Mouse (Mus musculus) adrenal gland, postnatal 10 days (tissue): ENCODE measurements around the gene Nfia. TPM values are rescaled to one million over a fixed set of nuclear protein-coding genes. Genes with fewer than 3 reads are reported as not detected.
A peak's percentile ranks its signal among the peaks of the same experiment; 100 is the strongest.

Experiments
- DNase-seq: peaks from one replicate; pipeline ENCODE4 v3.0.0; 2021; ENCODE audit warnings: mixed read lengths
- total RNA-seq, 2 experiments: library from RNA; stranded (reverse); gene quantifications; 2 replicates each; pipeline ENCODE4 v1.2.3; 2021

The Nfia gene
- total RNA-seq, 2 experiments from 2014 or later = 212 to 228 TPM

DNA sequence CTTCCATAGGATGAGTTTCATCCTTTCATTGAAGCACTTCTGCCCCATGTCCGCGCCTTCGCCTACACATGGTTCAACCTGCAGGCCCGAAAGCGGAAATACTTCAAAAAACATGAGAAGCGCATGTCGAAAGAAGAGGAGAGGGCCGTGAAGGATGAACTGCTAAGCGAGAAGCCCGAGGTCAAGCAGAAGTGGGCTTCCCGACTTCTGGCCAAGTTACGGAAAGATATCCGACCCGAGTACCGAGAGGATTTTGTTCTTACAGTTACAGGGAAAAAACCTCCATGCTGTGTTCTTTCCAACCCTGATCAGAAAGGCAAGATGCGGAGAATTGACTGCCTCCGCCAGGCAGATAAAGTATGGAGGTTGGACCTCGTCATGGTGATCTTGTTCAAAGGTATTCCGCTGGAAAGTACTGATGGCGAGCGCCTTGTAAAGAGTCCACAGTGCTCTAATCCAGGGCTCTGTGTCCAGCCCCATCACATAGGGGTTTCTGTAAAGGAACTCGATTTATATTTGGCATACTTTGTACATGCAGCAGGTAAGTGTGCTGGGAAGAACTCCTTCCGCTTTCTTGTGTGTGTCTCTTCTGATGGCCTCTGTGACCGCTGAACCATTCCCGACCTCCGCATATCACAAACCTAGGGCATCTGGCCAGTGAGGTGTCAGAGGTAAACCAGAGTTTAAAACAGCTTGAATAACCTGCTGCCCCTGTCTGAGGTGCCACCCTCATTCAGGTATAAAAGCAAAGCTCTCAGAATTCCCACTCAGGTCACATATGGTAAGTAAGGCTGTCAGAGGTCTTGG is 10.7 kb downstream of the Nfia start:
- DNase-seq = no peak

DNA sequence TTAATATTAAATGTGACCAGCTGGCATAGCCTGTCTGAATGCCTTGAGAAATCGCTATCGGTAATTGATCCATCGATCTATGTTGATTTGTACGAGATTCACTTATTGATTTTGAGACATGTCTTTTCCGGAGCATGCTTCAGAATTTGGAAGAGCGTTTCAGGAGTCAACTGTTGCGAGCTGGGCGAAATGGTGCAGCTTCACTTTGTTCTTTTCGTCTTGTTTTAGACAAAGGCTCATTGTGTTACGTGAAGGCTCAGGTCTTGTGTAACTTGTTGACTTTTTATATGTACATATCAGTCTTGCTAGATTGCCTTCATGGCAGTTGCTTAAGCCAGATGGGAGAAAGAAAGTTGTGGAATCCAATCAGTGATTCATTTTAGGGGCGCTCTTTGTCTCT is 11.7 kb downstream of the Nfia start:
- no peak for DNase-seq

DNA sequence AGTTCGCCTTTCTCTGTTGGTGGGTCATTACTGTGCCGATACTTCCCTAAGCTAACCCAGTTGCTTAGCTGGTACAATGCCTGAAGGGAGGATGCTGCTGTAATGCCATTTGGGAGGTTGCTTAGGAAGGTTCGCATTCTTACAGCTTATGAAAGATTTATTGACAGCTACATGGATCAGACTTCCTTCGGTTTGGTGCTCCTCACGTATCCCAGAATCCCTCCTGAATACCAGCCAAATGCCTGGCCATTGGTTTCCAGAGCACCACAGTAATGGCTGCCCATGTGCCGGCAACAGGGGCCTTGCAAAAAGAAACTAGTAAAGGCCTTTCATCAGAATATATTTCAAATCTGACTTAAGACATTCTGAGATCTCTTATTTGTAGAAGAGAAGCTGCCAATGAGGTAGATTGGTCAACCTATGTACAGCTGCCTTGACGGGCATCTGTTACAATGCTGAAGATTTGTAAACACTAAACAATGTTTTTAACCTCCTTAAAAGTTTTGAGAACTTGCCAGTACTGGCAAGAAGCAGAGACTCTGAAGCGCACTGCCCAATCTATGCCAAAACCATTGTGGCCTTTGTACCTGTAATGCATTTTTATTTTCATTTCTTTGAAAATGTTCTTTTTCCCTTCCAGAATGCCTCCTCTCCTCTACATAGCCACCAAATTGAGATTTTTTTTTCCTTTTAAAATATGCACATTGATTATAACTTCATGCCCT is 13.2 kb downstream of the Nfia start:
- no peak for DNase-seq

DNA sequence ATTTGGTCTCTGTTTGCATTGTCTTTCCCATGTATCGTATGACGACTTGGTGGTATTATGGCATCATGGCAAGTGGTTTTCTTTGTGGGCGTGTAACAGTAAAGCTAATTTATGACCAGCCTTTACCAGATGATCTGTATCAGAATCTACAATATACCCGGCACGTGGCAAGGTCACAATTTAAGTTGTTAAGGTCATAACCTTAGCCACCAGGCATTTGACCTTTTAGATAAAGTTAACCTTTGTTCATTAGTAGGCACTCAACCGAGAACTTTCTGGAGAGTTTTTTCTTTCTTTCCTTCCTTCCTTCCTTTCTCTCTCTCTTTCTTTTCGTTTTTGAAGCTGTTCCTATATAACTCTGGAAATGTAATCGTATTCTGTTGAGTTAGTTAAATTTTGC is 14.0 kb downstream of the Nfia start:
- DNase-seq = no peak

DNA sequence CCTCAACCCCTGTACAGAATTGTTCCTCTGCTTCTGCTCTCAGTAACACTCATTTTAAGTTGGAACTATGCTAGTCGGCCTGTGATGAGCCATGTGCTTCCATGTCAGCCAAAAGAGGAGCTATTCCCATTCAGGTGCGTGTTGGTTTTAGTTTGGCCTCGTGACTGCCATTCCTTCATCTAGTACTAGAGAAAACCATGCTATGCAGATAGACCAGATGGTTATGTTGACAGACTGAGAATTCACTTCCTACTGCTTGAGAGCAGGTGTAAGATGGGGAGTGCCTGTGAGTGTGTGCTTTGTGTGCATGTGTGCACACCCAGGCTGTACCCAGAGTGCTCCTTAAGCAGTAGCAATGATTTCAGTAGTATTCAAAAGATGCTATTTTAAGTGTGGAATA is 15.0 kb downstream of the Nfia start:
- no peak for DNase-seq

DNA sequence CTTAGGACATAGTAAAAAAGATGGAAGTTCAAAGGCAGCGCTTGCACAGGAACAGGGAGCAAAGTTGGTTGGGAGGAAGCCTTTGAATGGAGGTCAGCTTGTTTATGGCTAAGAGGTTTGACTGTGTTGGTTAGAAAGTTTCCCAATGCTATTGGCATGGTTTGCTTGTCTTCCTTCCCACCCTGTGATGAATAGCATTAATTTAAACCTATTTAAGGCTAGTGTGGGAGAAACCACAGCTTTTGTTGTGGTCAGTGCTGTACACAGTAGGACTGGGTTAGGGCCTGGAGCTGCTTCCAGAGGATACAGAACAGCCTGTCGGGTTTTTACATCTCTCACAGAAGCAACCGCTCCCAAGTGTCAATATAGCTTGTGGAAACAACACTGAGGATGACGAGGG is 16.0 kb downstream of the Nfia start:
- DNase-seq = no peak

DNA sequence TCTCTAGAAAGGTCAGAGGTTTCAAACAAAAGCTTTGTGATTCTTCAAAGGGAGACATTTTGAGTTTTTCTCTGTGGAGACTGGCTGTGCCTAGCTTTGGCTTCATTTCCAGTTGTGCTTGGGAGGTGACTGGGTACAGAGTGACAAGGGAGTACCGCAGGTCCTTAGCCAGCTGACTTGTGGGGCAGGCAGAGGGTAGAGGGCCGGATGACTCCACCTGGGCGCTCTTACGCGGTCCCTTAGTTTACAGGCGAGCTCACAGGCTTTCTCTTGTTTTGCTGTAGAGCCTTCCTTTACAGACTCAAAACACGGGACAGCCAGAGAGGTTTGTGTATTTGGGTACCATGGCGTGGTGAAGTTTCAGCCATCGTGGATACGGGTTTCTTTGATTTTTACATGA is 21.4 kb downstream of the Nfia start:
- DNase-seq = no peak

DNA sequence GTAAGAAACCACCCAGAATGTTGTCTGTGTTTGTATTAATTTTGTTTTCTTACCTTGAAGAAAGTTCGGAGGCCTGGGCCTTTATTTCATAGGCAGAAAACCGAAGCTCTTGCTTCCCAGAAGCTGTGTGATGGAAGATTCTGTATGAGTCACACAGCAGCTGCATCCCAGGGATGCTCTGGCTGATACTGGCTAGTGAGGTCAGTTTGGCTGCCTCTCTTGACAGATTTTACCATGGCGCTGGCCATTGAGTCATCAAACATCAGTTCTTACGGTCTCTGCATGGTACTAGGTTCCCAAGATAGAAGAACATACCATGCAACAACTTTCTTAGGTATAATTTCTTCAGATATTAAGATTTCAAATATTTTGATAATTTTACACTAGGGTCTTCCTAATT is 22.3 kb downstream of the Nfia start:
- DNase-seq = no peak

DNA sequence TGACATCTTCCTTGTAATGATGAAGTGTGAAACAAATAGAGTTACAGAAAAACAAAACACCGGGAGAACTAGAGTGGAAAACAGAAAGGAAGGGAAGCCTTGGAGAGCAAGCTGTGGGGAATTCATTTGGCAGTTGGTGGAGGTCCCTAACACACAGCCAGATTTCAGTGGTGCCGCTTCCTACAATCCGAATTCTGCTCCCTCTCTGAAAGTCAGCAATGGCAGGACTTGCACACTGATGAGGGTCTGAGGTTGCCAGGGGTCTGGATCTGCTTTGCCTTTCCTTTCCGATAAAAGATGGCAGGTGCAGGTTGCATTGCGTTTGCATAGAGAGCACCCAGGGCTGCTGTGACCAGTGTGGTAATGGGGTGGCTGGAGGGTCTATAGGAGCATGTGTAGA is 23.4 kb downstream of the Nfia start:
- no peak for DNase-seq

DNA sequence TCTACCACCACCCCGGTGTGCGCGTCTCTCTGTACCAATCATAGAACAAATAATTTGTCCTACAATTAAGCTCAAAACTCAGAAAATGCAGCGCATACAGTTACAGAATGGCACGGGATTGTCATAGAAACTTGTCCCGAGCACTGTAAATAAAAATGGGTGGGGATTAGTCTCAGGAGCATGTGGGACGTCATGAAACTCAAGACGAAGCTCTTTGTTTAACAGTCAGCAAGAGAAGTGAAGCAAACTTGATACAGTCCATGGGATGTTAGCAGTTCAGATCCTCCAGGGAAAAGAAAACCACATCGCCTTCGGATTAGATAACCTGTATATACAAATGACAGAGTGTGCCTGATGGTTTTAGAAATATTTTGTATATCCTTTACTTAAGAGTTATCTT is 24.0 kb downstream of the Nfia start:
- DNase-seq = no peak

DNA sequence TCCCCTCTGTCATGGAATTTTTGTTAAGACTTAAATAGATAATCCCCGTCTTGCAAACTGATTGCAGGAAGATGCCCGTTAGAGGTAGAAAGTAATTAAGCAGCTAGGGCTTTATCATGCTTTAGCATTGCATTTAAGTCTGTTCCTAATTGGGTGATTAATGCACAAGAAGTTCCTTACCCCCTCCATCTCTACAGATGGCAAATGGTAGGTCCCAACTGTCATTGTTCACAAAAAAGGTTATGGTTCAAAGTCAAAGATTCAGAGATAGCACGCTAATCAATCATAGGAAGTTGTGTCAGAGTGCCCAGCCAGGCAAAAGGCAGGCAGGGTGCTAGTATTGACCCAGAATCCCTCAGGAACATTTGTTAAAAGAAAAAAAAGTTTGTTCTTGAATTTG is 31.3 kb downstream of the Nfia start:
- no peak for DNase-seq

DNA sequence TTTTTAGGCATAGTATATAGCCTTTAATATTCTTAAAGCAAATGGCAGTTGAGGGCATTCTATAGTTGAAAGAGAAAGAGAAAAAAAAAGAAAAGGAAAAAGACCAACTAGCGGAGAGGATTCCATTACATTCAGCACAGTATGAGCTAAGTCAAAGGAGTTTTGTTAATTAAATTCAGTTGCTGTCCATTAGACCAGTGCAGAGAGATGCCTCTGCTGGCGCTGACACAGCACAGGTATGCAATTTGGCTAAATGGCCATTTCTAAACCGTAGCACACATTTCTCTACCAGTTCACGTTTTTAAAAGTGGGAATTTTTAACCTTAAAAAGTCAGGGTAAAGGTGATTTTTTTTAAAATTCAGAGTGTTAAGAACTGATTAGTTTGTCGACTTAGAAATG is 32.1 kb downstream of the Nfia start:
- no peak for DNase-seq

DNA sequence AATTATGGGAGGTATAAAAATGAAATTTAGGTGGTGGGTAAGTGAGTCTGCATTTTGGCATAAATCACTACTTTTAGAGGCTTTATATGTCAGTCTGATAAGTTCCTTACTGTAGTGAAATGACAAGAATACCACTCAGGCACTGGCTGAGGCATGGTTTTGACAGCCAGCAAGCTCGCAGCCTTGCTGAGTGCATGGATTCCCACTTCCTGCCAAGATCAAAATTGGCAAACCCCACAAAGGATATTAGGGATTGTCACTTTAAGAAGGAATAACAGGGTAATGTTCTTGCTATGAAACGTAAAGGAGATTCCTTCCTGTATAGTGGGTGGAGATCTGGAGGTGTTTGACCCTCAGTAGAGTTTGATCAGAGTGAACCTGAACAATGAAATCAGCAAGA is 32.7 kb downstream of the Nfia start:
- peak; percentile 28 for DNase-seq

DNA sequence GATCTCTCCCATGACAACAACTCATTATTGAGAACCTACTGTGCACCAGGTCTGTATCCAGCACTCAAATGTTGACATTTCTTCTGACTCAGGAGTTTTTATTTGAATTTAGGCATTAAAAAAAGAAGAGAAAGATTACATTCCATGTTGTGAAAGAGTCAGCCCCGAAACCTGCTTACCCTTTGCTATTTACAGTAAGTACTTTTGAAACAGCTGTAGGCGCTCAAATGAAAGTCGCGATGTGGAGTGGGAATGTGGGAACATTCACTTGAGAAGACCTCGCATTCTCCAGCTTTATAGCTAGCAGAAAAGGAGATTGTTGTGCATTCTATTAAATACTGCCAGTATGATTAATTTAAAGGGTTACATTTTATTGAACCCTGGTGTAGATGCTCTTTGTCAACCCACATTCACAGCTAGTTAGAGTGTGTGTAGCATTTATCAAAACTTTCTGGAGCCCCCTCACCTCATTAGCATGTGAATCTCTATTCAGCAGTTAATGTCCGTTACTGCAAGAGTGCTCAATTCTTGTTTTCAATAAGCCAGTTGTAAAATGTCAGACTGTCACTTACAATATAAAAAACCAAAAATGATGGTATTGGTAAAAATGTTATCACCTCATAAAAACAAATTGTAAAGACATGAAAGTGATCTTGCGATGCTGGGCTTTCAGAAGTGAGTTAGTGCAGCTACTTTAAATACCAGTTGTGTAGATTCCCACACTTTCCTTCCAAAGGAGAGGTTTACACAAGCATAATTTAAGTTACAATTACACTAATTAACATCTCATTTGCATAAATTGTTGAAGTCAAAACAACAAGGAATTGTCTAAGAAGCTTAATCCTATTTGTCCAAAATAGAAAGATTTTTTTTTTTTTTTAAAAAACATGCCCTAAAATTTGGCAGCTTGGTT is 33.6 kb downstream of the Nfia start:
- DNase-seq = no peak

DNA sequence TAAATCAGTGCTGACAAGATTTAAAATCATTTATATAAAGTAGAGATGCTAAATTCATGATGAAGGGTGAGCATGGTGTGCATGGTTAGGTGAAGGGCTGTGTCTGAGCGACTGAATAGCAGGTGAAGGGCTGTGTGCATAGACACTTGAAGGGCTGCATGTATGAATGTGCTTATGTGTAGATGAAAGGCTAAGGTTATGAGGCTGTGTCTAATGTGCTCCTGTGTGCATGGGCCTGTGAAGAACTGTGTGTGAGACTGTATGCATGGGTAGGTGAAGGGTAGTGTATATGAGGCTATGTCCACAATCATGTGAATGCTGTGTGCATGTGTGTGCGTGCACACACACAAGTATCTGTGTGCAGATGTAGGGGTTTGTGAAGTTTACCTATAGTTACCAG is 34.4 kb downstream of the Nfia start:
- no peak for DNase-seq

DNA sequence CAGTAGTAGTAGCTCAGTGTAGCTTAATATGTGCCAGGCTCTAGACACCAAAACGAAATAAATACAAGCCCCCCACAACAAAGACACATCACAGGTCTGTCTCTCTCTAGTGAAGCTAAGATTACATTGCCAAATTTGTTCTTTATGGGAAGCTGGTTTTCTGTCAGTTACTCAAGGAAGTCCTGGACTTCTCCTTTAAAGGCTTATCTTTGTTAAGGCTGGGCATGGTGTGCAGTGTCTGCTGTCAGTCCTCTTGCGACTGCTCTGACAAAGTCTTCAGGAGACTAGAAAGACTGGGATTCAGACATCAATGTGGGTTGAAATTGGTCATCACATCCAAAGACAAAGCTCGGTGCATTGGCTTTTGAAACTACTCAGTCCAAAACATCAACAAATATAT is 36.4 kb downstream of the Nfia start:
- no peak for DNase-seq

DNA sequence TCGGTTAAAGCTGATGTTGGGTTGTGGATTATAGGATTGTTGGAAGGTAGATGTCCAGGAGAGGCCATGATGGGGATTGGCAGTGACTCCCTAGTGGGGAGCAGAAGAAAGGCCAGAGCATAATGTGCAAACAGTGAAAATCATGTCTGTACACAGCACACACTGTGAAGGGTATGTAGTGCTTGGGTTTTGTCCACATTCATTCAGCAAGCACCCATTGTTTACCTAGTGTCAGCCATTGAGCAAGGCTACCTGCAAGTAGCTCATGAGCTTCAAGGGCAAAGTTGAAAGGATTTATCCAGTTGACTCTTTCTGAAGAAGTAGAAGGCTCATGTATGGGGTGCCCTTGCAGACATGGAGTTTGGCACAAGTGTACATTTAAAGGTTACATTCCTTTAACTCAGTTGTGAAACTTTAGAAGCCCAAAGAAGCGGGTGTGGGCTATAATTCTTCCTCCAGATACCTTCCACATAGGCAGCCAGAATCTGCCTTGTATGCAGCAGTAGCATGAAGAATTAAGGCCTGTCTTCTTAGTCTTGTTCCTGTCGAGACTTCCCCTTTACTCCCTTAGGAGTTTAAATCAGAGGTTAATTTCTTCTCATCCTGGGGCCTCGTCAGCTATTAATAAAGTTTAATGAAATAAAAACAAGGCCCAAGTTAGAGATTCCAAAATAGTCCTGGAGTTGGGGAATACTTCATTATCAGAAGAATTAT is 37.2 kb downstream of the Nfia start:
- DNase-seq = no peak

DNA sequence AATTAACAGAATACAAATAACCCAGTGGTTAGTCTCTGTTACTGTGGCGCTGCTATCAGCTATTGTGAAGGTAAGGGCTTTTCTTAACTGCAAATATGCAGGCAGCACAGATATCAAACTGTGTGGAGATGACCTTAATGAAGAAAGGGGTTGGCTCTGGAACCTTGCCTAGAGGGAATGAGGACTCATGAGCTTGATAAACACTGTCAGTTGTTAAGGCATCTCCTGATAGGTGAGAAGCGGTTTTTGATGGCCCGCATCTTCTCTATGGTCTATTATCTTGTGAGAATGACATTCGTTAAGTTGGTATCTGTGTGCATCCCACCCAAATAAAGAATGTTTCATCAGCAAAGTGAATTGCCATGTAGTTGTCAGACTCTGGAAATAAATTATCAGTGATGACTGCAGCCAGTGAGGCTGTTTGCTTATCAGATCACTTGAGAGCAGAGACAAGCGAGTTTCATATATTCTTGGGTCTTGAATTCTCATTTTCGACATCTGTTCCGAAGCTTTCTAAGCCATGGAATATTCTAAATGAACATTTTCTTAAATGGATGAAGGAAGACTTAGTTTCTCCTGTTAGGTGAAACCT is 37.9 kb downstream of the Nfia start:
- DNase-seq = no peak

DNA sequence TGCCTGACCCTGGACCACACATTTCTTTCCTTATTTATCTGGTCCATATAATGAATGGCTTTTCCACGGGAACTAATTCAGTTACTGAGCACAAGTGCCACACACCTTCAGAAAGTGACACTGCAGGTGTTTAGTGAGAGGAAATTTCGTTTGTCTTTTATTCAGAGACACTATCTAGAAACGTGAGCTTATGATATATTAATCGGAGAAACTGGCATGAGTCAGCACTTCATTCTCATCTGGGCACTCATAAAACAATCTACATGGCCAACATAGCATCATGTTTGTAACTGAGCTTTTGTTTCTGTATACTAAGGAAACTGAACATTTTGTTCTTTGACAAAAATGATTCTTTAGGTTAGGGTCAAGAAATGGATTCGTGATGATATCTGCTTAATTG is 40.5 kb downstream of the Nfia start:
- no peak for DNase-seq

DNA sequence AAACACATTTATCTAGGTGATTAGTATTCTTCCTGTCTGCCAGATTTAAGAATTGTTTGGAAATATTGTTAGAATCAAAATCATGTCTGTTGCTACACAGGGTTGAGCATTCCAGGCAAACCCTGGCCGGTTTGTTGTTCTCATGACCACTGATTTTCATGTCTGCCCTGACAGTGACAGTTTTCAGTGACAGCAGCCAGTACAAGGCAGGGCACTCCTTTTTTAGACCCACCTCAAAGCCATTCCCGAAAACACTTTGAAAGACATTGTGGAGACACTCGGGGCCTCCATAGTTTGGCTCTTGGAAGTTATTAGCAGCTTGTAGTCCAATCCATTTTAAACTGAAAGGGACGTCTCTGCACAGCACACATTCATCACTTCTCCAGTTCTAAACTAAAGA is 41.5 kb downstream of the Nfia start:
- peak; percentile 26 for DNase-seq

DNA sequence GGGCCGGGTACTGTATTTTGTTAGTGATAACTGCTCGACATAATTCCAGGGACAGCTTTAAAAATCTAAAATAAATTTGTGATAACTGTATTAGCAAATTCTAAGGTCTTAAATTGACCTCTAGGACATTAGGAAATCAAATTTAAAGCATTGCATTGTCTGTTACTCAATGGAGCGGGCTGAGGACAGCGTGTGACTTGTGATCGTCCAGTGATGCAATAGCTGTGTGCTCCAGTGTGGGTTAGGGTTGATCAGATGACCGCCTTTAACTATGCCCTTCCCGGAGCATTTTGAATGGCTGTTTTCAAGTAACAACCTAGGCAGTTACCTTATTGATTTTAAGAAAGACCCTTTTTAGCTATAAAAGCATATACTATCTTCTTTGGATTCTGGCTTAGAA is 42.0 kb downstream of the Nfia start:
- DNase-seq = peak; percentile 55

DNA sequence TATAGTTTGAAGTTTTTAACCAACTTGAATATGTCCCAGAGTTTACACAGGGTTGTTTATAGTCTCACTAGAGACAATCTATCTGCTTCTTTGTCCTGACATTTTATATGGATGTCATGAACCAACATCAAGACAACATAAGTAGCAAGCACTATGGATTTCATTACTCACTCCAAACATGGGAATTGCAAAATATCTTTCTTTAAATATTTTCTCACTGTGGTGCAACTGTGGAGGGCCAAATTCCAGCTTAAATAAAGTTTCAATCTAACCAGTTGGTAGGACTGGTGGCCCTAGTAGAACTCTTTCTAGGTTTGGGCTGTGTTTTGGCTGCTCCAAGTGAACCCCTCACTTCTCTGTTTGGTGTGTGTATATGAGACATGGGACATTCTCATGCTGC is 43.5 kb downstream of the Nfia start:
- no peak for DNase-seq
